Mouse (Mus musculus): ENCODE results near the gene Olfr1416. TPM values are rescaled to one million over a fixed set of nuclear protein-coding genes. Genes with fewer than 3 reads are reported as not detected.

Gene Olfr1416
- polyA plus RNA-seq, 1 experiment from 2014 or later: not detected

DNA sequence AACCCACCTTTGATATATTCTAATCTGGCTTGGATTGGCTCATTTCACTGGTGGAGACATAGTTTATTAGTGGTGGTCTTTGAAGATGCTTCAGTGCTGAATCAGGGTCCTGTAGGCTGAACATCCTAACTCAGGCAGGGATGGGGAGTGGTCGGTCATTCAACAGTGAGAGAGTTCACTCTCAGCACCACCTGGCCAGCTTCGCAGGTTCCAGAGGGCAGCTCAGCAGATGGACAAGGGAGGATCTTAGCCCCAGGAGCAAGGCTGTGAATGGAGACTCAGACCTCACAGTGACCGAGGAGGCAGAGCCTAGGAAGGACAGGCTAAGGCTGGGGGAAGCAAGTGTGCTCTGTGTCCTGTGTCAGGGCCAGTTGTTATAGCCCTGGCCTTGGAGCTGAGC, 53.5 kb downstream of the Olfr1416 start:
- no peak for TF ChIP-seq CTCF (IDR thresholded peaks at IDR 0.05; ENCODE audit: low read depth)
- no peak for ATAC-seq (ENCODE audit: insufficient read depth)
- Histone ChIP-seq H3K4me2 (no peak overlapping the region), H3K27ac (ENCODE audit: low read depth) (no peak overlapping the region), H3K36me3 (ENCODE audit: insufficient read depth) (no peaks in the 10 kb centered on the region), H3K9ac (no peak overlapping the region), H3K4me3 (ENCODE audit: low read depth, low read length) (no peak overlapping the region), H3K27me3 (ENCODE audit: insufficient read depth, low read length) (no peaks in the 10 kb centered on the region), H3K9me3 (ENCODE audit: low read depth, low read length) (no peaks in the 10 kb centered on the region), H3K4me1 (ENCODE audit: insufficient read depth) (no peaks in the 10 kb centered on the region)
- 71% methylated on average over 3 of the region's 3 CpGs for WGBS
- DNase-seq: no peak

- TF ChIP-seq CTCF (IDR thresholded peaks at IDR 0.05; ENCODE audit: low read depth): no peak
- ATAC-seq (ENCODE audit: insufficient read depth): no peak
- no peak overlapping the region for H3K4me2 ChIP-seq
- H3K4me3 ChIP-seq (ENCODE audit: low read depth, low read length): no peak overlapping the region
- no peaks in the 10 kb centered on the region for H3K9me3 ChIP-seq (ENCODE audit: low read depth, low read length)
- WGBS: 89% methylated on average over 1 of the region's 1 CpGs
- H3K36me3 ChIP-seq (ENCODE audit: insufficient read depth): no peaks in the 10 kb centered on the region
- H3K9ac ChIP-seq: no peak overlapping the region
- H3K4me1 ChIP-seq (ENCODE audit: insufficient read depth): no peaks in the 10 kb centered on the region
- DNase-seq: no peak
- H3K27me3 ChIP-seq (ENCODE audit: insufficient read depth, low read length): no peaks in the 10 kb centered on the region
- no peak overlapping the region for H3K27ac ChIP-seq (ENCODE audit: low read depth)
These were observed 53.9 kb downstream of the Olfr1416 start for GRCm38 (mm10) chr1:92430991-92431390.

Small RNAs within 50 kb of the gene (microRNA-seq; reads per million reads assigned to microRNA genes)
- gene Mir6900 (ENCODE audit: borderline number of aligned reads): 4.3 reads per million, percentile 15 among the genes with 10 or more reads in this experiment

Other genes with a start within 250 kb of the Olfr1416 start
- 265 and 268 TPM in 2 replicates for gene Ndufa10, start 11.3 kb downstream of the Olfr1416 start, polyA plus RNA-seq (2014; fragmentation: Nextera tagmentation; extraction: Ambion mirVana)
- gene Olfr1415, start 11.0 kb upstream of the Olfr1416 start, polyA plus RNA-seq (2014; fragmentation: Nextera tagmentation; extraction: Ambion mirVana): not detected in 2 replicates
- not detected in 2 replicates for gene Olfr1414, start 33.5 kb upstream of the Olfr1416 start, polyA plus RNA-seq (2014; fragmentation: Nextera tagmentation; extraction: Ambion mirVana)
- gene Olfr1413, start 86.2 kb upstream of the Olfr1416 start, polyA plus RNA-seq (2014; fragmentation: Nextera tagmentation; extraction: Ambion mirVana): not detected in 2 replicates
- gene Olfr1412, start 100.7 kb upstream of the Olfr1416 start, polyA plus RNA-seq (2014; fragmentation: Nextera tagmentation; extraction: Ambion mirVana): not detected in 2 replicates
- gene Olfr1411, start 109.3 kb upstream of the Olfr1416 start, polyA plus RNA-seq (2014; fragmentation: Nextera tagmentation; extraction: Ambion mirVana): not detected in 2 replicates
- gene Olfr1410, start 120.7 kb upstream of the Olfr1416 start, polyA plus RNA-seq (2014; fragmentation: Nextera tagmentation; extraction: Ambion mirVana): not detected in 2 replicates
- not detected in 2 replicates for gene Olfr12, start 132.7 kb upstream of the Olfr1416 start, polyA plus RNA-seq (2014; fragmentation: Nextera tagmentation; extraction: Ambion mirVana)
- 391 and 414 TPM in 2 replicates for gene Cops9, start 156.9 kb upstream of the Olfr1416 start, polyA plus RNA-seq (2014; fragmentation: Nextera tagmentation; extraction: Ambion mirVana)
- not detected in 2 replicates for gene Otos, start 163.7 kb upstream of the Olfr1416 start, polyA plus RNA-seq (2014; fragmentation: Nextera tagmentation; extraction: Ambion mirVana)